Mouse (Mus musculus): ENCODE data around the gene Usp29.

- TF ChIP-seq CTCF (IDR thresholded peaks at IDR 0.05; ENCODE audit: insufficient read depth, low read depth, low read length) (no peak), POLR2A (IDR thresholded peaks at IDR 0.05; ENCODE audit: insufficient read depth, low read depth, low read length) (no peak)
Observed at GRCm38 (mm10) chr7:6822633-6823032, 92.3 kb downstream of the Usp29 start.
